Mouse (Mus musculus): ENCODE data around the gene Hoxc6. TPM values are rescaled to one million over a fixed set of nuclear protein-coding genes. Genes with fewer than 3 reads are reported as not detected.

Hoxc6 gene
- total RNA-seq, 2 experiments from 2014 or later, result not detected

DNA sequence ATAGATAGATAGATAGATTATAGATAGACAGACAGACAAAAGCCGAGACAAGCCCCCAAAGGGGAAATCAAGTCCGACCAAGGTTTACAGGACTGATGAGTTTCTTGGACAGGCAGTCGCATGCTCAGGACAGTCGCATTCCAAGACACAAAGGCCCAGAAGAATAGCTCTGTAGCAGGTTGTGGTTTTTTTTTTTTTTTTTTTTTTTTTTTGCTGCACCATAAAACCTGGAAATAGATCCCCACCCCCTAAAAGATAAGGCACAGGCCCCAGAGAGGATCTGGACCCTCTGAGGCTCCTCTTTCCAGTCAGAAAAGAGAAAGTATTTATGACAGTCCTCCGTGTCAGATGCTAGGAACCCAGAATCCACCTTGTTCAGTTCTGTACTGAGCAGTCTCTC, 10.0 kb upstream of the Hoxc6 start:
- ATAC-seq (replicated peaks; ENCODE audit: poor library complexity), result no peak

DNA sequence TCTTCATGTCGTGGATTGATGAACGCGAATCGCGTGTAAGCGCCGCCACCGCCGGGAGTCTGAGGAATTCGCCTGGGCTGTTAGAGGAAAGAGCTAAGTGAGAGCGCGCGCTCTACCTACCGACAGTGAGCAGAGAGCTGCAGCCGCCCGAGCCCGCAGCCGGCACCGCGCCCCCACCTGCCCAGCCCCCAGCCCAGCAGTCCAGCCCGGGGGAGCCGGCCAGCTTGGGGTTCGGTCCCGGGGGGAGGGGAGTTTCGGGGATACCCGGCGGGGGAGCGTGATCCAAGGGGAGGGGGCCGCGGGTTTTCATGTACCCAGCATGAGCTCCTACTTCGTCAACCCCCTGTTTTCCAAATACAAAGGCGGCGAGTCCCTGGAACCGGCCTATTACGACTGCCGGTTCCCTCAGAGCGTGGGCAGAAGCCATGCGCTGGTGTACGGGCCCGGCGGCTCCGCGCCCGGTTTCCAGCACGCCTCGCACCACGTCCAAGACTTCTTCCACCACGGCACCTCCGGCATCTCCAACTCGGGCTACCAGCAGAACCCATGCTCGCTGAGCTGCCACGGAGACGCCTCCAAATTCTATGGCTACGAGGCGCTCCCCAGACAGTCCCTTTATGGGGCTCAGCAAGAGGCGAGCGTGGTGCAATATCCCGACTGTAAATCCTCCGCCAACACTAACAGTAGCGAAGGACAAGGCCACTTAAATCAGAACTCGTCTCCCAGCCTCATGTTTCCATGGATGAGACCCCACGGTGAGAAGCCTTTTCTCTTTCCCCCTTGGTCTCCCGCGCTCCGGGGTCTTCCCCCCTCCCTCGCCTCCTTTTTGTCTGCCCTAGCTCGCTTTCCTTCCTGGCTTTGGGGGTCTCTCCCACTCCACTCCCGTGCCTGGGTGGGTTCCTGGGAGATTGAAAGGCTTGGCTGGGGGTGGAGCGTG, 7.3 kb upstream of the Hoxc6 start, which contains the start of gene Hoxc8:
Gene Hoxc8 (plus strand): TSS at position 147 of the 937 bp plus-strand sequence.
- ATAC-seq (replicated peaks; ENCODE audit: poor library complexity), result no peak

DNA sequence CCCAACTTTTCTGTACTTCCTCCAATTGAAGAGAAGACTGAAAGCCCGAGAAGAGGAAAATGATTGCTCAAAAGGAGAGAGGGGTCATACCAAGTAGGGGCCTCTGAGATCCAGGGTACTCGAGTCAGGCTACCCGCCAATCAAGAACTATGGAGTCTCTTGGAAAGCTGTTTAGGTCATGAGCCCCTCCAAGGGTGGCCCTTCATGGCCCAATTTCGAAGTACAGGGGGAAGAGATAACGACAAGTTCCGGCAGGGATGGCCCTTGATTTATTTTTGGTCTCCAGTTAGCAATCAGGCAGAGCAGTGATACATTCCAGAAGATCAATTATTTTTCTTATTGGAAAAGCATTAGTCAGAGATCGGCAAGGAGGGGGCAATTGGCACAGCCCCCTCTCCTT, 6.3 kb upstream of the Hoxc6 start:
- ATAC-seq (replicated peaks; ENCODE audit: poor library complexity), result no peak

DNA sequence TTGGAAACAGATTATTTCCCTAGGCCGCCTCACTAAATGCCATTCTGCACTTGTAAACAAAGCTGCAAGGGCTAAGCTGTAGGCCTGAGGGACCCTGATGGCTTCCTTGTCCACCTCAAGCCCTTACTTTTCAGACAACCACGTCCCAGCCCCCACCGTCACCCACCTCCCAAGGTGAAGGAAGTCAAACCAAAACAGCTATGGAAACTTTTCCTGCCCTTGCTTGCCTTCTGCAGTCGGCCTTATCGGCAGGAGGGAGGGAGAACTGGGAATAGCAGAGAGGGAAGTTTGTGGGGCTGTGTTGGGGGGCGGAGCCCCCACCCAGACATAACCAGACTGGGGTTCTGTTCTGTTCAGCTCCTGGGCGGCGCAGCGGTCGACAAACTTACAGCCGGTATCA, 5.9 kb upstream of the Hoxc6 start:
- ATAC-seq (replicated peaks; ENCODE audit: poor library complexity), result no peak

DNA sequence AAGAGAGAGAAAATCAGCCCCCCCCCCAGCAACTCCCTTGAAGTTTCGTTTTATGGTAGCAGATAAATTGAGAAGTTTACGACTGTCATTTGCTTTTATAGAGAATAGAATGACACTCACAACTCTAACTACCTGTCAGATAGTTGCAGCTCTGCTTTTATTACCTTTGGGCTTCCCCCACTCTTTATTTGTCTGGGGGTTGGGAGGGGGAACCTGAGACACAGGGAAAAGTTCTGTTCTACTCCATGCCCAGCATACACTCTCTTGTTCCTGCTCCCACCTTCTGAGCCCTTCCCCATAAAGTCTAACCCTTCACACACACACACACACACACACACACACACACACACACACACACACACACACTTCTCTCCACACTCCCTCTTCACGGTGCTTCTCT, 5.2 kb upstream of the Hoxc6 start:
- no peak for ATAC-seq (replicated peaks; ENCODE audit: poor library complexity)

DNA sequence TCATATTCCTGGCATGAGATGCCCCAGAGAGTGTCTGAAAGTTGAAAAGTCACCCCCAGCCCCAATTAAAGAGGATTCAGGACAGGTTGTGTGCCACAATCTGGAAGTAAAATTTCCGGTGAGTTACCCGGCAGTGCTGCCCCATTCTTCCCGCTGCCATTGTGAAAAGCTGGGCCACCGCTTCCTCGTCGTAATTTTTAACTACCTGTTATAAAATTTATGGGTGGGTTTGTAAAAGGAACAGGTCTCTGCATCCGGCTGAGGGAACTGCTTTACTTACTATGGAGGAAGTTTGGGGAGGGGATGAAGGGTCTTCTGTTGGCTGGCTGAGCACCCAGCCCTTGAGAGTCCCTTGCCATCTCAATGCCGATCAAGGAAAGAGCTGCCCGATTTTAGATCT, 1.5 kb upstream of the Hoxc6 start:
- no peak for ATAC-seq (replicated peaks; ENCODE audit: poor library complexity)

DNA sequence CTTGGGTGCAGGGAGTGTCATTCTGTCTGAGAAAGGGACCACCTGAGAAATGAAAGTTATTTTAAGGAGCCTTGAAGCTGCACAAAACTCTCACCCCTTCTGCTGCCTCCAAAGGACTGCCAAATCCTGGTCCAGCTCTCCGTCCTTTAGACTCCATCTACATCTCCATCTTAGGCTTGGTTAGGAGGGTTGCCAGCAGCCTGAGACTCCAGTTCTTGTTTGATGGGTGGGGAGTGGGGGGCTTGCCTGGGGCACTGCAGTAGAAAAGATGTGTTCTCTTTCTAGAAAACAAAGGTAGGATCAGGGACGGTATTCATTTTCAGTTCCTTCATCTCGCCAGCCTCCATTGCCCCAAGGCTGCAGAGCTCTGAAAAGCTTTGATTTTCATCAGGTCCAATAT, 626 bp upstream of the Hoxc6 start:
- no peak for ATAC-seq (replicated peaks; ENCODE audit: poor library complexity)

DNA sequence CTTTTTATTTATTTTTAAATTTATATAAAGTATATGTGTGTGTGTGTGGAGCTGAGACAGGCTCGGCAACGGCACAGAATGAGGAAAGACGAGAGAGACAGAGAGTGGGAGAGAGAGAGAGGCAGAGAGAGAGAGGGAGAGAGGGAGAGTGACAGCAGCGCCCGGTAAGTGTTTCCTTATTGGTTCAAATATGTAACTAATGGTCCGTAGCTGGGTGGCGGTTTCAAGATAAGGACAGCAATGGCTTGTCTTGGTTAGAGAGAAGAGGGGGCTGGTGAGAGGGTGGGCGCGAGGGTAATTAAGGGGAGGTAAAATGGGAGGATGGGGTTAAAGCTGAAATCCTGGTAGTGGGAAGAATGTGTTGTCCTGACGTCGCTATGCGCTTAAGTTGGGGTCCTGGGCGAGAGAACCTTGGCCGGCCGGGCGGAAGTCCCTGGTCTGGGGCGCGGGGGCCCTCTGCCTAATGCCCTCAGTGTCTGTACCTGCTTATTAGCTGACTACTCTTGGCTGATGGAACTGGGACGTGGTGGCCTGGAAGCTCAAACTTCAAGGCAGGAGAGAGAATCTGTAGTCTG, 638 bp downstream of the Hoxc6 start:
- ATAC-seq (replicated peaks; ENCODE audit: poor library complexity), result no peak

DNA sequence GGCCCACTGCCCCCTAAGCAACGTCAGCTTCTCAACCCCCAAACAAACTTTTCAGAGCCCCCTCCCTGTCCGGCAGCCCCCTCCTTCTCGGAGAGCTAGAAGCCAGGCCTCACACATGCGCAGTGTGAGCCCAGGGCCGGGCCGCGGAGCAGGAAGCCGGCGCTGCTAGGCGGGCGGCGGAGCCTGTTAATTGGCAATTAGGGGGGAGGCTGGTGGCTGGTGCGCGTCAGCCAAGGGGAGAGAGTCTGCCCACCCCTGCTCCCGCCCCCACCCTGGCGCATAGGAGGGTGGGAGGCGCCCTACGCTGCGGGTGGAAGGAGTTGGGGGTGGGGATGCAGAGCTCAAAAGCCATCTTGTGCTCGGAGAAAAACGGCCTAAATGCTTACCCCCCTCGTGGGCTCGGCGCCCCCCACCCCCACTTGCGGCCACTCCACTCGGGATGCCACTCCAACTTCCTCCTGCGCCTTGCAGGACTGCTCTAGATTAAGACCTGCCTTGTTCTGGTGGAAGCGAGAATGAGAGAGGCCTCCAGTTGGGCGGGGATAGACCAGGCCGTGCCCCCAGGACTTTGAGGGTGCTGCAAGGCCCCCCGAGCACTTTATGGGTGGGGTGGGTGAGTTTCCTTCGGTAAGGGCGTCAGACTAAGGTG, 1.2 kb downstream of the Hoxc6 start:
- peak; percentile 58 for ATAC-seq (replicated peaks; ENCODE audit: poor library complexity)

DNA sequence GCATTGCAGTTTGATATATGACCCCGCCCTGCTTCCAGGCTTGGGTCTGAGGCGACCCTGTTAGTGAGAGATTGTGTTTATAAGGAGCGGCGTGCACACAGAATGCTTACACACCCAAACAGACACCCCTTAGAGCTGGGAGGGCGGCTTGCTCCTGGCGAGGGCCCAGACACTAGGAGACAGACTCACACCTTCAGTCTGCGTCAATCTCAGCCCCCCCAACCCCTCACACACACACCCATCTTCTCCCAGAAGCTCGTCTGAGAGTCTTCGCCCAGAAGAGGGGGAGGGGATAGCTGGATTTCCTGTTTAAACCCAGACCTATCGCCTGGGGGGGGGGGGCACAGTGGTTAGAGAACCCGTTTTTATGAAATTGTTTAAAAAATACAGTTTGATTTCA, 1.9 kb downstream of the Hoxc6 start:
- ATAC-seq (replicated peaks; ENCODE audit: poor library complexity), result no peak; the same call in 1 of the 2 replicates

DNA sequence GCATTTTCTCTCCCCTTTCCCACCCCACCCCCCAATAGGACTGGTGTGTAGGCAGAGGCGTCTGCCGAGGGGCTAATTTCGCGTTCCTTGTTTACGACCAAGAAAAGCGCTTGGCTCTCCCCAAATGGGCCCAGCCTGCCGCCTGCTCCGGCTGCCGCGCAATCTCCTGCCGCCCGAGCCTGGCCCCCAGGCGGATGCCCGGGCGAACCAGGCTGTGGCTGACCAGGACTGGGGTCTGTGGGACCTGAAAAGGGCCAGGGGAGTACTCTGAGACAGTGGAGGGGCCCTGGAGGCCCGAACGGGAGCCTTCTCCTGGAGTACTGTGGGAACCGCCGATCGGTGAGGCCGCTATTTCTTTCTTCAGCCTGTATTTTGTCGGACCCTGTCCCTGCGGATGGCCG, 2.4 kb downstream of the Hoxc6 start:
- ATAC-seq (replicated peaks; ENCODE audit: poor library complexity), result no peak

DNA sequence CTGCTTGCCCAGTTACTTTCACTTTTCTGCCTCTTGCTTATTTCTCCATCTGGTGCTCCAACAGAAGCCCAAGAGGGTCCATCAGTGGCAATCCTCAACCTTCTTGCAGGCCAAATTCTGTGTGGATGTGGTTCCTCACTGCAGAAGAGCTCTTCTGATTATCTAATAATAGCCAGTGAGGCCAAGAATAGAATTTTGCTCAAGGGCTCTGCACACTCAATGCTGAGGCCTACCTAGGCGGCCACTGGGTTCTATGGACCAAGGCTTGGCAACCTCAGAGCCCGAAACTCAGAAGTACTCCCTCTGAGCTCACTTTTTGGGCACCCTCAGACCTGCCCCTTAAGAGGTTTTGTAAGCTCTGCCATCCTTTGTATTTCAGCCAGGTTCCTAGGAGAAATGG, 3.3 kb downstream of the Hoxc6 start:
- ATAC-seq (replicated peaks; ENCODE audit: poor library complexity), result no peak

DNA sequence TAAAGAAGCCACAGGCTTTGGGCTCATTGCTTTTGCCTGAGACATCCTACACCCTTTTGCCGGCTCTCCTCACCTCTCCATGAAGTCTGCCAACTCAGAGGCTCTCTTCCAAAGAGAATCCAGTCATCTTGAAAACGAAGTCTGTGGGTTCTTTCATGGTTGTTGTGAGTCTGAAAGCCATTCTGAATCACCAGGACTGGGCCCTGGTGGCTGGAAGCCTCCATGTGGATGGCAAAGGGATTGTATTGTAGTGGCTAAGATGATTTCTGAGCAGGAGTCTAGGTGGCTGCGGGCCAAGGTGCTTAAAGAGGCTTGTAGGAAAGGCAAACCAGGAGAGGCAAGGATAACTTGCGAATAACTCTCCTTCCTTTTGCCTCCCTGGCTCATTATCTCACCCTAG, 4.1 kb downstream of the Hoxc6 start:
- no peak for ATAC-seq (replicated peaks; ENCODE audit: poor library complexity)

DNA sequence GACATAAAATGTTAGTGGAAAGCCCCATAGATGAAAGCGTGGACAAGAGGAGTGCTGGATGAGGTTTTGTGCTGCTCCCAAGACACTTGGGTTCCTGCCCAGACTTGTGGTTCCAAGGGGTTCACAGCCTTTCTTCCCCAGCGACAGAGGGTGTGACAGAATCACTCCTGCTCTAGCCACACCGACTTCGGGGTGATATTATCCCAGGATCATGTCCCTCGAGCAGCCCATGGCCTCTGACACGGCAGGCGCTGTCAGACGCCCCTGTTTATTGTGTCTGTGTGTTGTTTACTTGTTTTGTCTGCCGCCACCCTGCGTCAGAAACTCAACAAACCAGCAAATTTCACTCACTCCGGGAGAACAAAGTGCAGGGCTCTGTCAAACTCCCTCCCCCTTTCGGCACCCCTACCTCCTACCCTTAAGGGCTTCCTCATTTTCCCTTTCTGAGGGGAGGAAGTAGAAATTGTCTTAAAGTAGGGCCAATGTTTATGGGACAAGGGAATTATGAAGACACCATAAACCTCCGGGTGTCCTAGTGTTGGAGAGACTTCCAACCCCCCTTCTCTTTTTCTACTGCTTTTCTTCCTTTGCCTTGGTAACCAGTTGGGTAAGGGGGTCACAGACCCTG, 4.9 kb downstream of the Hoxc6 start:
- ATAC-seq (replicated peaks; ENCODE audit: poor library complexity), result no peak

DNA sequence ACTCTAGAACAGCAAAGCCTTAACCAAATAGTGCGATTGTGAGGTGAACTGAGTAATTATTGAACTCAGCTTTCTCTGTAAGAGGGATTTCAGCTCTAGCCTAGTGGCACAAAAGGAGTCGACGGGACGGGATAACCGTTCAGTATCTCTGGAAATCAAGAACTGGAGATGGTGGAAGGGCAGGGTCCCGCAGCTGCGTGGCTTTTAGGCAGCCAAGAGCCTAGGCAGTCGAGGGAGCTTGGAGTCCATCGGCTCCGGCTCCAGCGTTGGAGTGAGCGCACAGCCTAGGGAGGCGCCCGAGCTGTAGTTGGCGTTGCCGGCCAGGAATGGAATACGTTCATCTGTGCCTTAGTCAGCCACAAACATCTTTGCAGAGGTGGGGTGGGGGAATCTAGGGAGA, 7.3 kb downstream of the Hoxc6 start:
- ATAC-seq (replicated peaks; ENCODE audit: poor library complexity), result no peak

DNA sequence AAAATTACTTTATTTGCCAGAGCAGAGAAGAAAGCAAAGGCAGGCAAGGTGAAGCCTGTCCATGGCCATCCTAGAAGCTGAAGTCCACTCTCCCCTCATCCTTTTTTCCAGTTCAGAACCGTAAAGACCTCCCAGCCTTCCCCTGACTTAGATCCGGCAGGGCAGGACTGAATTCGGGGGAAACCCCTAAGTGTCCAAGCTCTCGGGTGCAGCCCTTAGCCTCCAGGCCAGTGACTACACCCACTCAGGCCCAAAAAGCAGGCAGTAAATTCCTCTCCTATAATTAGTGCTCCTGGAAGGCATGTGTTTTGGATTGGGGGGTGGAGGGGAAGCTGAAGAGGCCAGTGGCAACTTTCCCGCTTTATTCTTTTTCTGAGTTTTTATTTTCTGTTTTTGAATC, 7.7 kb downstream of the Hoxc6 start:
- no peak for ATAC-seq (replicated peaks; ENCODE audit: poor library complexity)

DNA sequence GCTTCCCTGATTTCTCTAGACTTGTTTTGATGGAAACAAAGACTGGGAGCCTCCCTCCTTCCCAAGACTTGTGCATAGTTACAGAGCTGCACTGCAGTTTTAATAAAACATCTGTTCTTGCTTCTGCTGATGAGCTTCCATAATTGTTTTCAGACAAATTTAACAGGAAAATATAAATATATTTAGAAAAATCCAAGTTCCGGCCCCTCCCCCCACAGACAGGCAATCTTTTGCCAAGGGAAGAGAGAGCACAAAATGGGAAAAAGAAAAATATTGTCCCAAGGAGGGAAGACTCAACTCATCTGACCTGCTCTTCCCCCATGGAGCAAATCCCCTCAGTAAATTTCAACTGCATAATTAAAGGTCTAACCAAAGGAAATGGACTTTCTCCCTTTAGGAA, 8.3 kb downstream of the Hoxc6 start:
- no peak for ATAC-seq (replicated peaks; ENCODE audit: poor library complexity)

DNA sequence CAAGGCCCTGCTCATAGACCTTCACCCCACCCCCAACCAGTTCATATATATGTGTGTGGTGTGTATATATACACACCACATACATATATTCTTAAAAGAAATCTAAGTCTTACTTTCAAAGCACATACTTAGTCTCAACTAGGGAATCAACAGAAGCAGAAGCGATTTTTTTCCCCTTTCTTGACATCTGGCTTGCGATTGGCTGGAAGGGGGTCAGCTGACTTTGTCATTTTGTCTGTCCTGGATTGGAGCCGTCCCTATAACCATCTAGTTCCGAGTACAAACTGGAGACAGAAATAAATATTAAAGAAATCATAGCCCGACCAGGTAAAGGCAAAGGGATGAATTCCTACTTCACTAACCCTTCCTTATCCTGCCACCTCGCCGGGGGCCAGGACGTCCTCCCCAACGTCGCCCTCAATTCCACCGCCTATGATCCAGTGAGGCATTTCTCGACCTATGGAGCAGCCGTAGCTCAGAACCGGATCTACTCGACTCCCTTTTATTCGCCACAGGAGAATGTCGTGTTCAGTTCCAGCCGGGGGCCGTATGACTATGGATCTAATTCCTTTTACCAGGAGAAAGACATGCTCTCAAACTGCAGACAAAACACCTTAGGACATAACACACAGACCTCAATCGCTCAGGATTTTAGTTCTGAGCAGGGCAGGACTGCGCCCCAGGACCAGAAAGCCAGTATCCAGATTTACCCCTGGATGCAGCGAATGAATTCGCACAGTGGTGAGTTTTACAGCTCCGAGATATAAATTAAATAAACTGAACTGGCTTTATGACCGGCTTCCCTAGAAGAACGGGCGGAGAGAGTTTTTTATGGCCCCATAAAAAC, 11.4 kb downstream of the Hoxc6 start:
- no peak for ATAC-seq (replicated peaks; ENCODE audit: poor library complexity)

DNA sequence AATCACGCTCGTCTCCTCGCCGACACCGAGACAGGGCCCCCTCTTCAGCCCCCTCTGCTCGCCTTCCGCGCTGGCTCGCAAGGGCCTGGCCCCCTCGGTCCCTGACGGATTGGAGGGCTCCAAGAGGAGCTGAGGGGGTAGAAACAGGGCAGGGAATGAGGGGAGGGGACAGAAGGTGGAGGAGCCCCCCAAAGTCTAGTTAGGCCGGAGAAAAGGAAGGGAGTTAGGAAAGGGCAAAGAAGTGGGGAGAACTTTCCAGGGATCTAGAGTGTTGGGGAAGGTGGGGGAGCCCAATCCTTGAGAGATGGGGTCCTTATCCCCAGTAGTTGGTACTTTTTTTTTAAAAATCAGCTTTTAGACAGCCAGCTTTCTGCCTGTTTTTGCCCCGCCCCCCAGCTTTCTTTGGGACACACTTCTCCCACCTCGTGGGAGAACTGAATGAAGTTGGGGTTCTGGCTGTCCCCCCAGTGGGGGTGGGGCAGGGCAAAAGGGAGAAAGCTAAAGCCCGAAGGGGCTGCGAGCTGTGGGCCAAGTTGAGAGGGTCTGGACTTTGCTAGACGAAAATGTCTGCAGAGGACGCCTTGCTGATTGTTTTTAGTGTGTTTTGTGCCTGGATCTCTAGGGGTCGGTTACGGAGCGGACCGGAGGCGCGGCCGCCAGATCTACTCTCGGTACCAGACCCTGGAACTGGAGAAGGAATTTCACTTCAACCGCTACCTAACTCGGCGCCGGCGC, 12.2 kb downstream of the Hoxc6 start:
- no peak for ATAC-seq (replicated peaks; ENCODE audit: poor library complexity)

Measured in megakaryocyte progenitor cell, adult 5-6 weeks (primary cell).